Mouse (Mus musculus) E14TG2a.4 (cell line): ENCODE measurements at regions not wholly inside any gene's neighbourhood (a gene's known extent, or its start where the extent isn't known, plus 50 kb on each side); places are given as distances from the start of the nearest gene placed in this dataset.

Source experiments
- CTCF ChIP-seq: conservative IDR thresholded peaks from 2 replicates; pipeline ENCODE4 v1.5.1; 2014; ENCODE audit warnings: low read length
- NANOG ChIP-seq: IDR thresholded peaks from 2 replicates; pipeline ENCODE4 v1.6.1; 2014; ENCODE audit warnings: borderline replicate concordance, low read length, mixed read lengths
- POU5F1 ChIP-seq: IDR thresholded peaks from 2 replicates; pipeline ENCODE4 v1.6.1; 2014; ENCODE audit warnings: low read length, borderline replicate concordance

GRCm38 (mm10) chr2:80973217-80973616, 356.2 kb downstream of the Nup35 start:
- TF ChIP-seq CTCF, result no peak
- TF ChIP-seq NANOG, result no peak
- no peak for TF ChIP-seq POU5F1
